Mouse (Mus musculus) v-Abl transformed pro-B cells (cell line): ENCODE data around the gene Adad2.

Experiments used
- in situ Hi-C, 2 experiments: fragments of 400-800 bp; cut with MboI; formaldehyde crosslinking; loops; one replicate each; pipeline ENCODE4 v1.15.1; 2025; ENCODE audit not compliant: unreplicated experiment in 2 of 2

The Adad2 gene

DNA sequence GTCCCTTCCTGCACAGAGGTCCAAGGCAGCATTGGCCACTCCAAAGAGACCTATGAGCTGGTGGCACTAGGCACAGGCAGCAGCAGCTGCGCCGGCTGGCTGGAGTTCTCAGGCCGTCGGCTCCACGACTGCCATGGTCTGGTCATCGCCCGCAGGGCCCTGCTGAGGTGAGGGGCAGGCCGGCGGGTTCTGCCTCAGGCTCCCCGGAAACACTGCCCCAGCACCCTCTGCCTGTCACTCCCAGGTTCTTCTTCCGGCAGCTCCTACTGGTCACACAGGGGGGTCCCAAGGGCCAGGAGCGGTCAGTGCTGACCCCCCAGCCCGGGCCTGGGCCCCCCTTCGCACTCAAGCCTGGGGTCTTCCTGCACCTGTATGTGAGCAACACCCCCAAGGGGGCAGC is 2.5 kb downstream of the Adad2 start:
- in situ Hi-C loops = no loop called here

DNA sequence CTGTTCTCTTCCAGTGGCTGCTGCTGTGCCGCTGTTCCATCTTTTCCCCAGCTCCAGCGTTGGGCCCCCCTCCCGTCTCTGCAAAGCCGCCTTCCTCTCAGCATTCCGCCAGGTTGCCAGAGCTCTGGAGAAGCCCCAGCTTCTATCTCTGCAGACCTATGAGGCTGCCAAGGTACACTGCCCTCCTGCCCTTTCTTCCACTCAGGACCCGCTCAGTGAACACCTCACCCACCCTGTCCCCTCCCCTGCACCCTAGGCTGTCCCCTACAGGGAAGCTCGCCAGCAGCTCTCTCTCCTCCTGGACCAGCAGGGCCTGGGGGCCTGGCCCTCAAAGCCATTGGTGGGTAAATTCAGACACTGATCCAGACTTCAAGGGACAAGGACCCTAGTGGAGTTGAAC is 3.8 kb downstream of the Adad2 start:
- in situ Hi-C loops = no loop called here

DNA sequence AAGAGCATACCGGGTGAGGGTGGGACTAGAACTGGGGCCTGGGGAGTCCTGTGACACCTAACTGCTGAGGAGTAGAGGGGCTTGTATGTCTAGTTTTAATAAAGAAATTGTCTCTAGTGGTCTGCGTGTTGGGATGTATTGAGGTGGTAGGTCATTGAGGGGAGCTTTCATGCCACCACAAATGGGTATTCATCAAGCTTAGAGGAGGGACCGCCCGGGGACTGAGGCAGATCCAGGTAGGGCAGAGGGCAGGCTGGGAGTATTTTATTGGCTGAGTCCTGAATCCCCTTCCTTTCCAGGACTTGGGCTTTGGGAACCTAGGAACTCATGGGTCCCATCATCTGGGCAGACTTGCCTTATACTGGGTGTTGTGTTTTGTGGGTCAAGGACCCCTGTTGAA is 4.3 kb downstream of the Adad2 start:
- in situ Hi-C loops = no loop called here

- in situ Hi-C loops = no loop called here
These were observed 5.0 kb downstream of the Adad2 start for GRCm38 (mm10) chr8:119617586-119617985.

GRCm38 (mm10) chr8:119618887-119619286 is 6.3 kb downstream of the Adad2 start:
- in situ Hi-C loops = no loop called here

DNA sequence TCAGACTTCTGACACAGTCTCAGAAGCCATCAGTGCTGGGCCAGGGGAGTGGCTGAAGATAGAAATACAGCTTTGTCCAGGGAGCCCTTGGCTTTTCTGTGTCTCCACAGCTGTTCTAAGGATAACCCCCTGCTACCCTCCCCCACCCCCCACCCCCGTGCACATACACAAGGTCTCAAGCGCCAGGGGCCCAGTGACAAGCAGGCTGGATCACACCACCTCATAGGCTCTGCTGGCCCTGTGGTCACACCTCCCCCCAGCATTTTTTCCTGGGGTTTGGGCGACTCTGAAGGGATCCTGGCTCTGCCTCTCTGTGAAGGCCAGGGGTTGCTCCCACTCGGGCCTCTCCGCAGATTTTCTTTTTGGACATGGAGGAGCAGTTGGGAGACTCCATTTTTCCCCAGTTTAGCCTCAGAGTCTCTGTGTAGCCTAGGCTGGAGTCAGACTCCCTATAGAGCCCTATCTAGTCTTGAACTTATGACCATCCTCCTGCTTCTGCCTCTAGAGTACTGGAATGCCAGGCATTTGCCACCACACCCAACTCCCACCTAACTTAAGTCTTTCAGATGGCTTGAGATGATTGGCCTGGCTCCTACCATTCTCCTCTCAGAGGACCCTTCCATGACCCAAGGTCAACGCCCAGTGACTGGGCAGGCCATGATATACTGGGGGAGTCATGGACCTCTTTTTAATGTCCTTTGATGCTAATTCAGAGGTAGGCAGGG is 7.7 kb downstream of the Adad2 start:
- in situ Hi-C loops = no loop called here

- in situ Hi-C loops = no loop called here
These were observed 8.4 kb downstream of the Adad2 start for GRCm38 (mm10) chr8:119620848-119621465.

DNA sequence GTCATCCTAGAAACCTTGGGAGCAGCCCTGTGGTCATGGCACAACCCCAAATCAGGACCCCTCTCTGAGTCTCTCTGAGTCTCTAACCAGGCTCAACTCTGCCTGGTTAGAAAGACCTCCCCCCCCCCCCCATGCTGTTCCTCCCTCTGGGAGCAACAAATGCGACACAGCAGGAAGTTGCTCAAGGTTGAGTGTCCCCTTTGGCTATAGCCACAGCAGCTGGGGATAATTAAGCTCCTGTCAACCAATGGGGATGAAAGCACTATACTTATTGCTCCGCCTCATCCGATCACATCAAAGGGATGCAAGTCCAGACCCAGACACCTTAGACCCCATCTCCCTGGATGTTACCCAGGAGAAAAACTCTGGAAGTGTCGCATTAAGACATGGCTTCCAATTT is 10.0 kb downstream of the Adad2 start:
- in situ Hi-C loops = no loop called here

- in situ Hi-C loops = no loop called here
These were observed 10.5 kb downstream of the Adad2 start for GRCm38 (mm10) chr8:119623061-119623460.

DNA sequence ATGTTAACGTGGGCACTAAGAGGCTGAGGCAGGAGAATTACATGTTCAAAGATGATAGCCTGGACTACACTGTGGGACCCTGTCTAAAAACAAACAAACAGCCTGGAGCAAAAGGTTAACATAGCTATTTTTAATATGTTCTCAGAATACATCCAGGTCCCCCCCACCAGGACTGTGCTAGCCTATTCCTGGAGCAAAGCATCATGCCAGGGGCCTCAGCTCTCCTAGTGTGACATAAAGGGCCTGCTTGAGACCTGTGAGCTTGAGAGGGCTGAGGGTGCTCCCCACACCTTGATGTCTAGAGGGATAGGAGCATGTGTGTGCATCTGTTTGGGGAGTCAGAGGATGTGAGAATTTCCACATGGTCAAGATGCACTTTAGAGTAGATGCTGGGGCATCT is 11.2 kb downstream of the Adad2 start:
- in situ Hi-C loops = no loop called here

DNA sequence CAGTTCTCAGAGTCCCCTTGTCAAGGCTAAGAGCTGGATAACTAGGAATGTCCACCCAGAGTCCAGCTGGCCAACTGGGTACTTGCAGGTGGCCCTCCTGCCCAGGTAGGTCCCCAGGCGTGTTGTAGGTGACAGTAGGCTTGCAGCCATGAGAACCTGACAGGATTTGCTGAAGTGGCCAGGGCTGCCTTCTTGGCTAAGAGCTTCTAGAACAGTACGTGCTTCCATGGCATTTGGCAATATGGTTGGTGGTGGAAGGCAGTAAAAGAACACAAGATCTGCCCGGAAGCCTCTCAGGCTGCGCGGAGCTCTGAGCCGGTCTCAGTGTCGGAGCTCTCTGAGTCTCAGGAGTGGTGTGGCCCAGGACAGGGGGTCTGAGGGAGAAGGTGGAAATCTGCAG is 12.4 kb downstream of the Adad2 start:
- in situ Hi-C loops = no loop called here

DNA sequence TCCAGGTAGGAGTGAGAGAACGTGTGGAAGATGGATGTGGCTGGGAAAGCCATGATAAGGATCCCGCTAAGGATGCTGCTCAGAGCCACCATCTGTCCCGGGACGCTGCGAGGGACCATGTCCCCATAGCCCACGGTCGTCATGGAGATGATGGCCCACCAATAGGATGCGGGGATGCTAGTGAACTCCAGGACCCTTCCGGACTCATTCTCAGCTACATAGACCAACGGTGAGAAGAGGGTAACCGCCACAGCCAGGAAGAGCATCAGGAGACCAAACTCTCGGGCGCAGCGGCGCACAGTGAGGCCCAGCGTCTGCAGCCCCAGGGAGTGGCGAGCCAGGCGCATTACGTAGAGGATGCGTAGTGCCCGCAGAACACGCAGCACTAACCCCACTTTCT is 13.2 kb downstream of the Adad2 start:
- in situ Hi-C loops = no loop called here

GRCm38 (mm10) chr8:119627199-119627598 is 14.7 kb downstream of the Adad2 start:
- in situ Hi-C loops = no loop called here

DNA sequence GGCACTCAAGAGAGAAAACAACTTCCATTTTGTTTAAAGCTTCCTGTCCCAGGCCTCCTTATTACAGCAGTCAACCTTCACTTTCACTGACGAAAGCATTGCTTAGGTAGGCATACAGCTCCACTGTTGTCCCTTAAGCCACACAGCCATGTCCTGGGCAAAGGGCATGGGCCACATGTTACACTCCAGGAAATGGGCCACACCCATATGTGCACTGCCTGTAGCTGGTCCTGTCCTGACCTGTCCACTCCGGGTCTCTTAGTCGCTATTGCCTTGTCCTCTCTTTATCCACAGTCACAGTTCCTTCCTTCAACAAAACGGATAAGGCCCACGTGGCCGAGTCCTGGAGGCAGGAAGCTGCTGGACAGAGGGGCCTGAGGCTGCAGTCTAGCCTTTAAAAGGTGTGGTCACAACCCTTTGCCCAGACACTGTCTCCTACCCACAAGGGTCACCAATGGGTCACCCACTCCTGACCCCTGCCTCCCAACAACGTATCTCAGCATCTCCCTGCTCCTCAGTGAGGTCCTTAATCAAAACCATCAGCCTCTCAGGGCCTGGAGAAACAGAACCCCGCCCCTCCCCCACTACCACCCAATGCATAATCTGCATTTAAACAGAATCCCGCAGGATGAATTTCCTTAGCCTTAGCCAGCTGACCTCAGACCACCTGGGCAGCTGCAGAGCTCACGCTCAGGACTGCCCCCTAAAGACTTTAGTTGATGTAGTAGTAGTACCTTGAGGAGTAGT is 15.2 kb downstream of the Adad2 start:
- in situ Hi-C loops = no loop called here

- in situ Hi-C loops = no loop called here
These were observed 18.3 kb downstream of the Adad2 start for GRCm38 (mm10) chr8:119630841-119631240.

- in situ Hi-C loops = no loop called here
These were observed 19.7 kb downstream of the Adad2 start for GRCm38 (mm10) chr8:119632246-119632645.

DNA sequence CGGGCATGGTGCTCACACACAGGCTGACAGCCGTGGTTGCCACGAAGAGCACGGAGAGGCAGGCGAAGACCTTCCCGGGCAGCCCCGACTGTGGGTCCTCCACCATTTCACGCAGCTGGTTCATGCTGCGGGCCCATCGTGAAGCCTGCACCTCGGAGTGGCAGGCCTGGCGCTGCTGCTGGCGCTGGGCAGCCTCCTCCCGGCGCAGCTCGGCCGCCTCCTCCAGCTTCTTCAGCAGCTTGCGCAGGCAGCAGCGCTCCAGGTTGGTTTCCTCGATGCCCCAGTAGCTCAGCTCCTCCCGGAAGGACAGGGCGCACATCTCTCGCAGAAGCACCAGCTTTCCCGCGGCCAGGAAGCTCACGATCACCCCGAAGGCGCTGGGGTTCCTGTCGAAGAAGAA is 20.4 kb downstream of the Adad2 start:
- in situ Hi-C loops = no loop called here

DNA sequence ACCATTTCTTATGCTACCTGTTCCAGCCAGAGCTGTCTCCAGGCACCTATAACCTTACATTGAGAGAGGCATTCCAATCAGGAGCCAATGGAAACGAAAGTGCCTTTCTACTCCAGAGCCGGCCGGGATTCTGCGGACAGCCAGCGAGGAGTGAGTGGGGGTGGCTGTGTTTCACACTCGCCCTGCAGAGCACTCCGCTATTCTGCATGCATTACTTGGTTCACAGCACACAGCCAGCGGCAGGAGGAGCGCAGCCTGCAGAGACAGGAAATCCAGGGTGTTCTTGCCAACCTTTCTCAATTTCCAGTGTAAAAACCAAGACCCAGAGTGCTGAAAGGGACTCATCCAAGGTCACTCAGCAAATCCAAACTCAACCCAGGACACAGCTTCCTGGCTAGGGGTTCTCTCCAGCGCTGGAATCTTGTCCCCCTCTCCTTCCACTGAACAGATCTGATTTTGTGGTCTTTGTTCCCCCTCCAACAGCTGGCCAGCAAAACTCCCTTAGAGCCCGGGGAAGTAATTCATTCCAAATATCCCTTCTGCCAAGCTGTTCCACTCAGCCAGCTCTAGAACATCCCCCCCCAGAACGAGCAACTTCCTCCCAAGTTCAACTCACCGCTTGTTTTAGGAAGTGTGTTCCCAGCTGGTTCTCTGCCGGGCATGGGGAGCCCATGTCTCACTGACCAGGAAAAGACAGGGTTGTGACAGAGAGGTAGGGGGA is 22.2 kb downstream of the Adad2 start:
- in situ Hi-C loops = no loop called here

GRCm38 (mm10) chr8:119635378-119635777 is 22.8 kb downstream of the Adad2 start, which contains the start of gene Kcng4:
Gene Kcng4 (minus strand): TSS chr8:119635680.
- in situ Hi-C loops = no loop called here

DNA sequence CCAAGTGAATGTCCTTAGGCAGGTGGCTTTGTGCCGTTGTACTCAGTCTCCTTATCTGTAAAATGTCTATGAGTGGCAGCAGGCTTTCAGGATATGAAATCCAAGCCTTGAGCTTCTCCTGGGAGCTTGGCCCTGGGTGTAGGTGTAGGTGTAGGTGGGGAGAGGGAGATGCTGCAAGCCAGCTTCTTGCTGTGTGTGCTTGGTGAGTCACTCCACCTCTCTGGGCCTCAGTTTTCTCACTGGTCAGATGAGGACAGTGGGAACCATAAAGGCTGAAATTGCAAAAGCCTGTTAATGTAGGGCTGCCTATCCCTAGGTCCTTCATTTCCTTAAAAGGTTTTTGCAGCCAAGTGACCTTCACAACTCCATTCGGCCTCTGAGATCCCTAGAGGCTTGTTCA is 23.4 kb downstream of the Adad2 start:
- in situ Hi-C loops = no loop called here

- in situ Hi-C loops = no loop called here
These were observed 24.2 kb downstream of the Adad2 start for GRCm38 (mm10) chr8:119636766-119637165.
